Mouse (Mus musculus) left cerebral cortex, adult 8-10 months (tissue): Measurements from ENCODE around the gene B4galt2. TPM values are rescaled to one million over a fixed set of nuclear protein-coding genes. Genes with fewer than 3 reads are reported as not detected.

Experiments used
- DNase-seq, 2 experiments: peaks; one replicate each; pipeline ENCODE4 v3.0.0; 2022; ENCODE audit warnings: low spot score in 2 of 2
- total RNA-seq, 4 experiments: library from RNA; stranded (reverse); gene quantifications; 2 replicates each; pipeline ENCODE4 v1.2.4; 2022

The B4galt2 gene
- total RNA-seq, 4 experiments from 2014 or later: 73.0 to 85.0 (median 79.7) TPM

DNA sequence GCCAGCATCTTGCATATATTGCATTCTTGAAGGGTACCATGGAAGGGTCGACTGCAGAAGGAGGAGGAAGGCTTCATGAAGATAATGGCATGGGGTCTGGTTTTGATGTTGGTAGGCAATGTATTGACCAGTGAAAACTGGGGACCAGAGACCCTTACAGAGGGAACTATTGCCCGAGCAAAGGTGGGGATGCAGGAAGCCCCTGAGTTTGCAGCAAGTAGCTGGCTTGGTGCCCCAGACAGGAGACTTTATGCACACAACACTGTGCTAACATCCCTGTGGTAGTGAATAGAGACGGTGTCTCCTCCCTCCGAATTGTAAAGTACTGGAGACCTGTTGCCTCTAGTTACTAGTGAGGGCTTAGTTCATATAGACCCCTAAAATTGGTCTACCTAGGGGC lies 46.0 kb downstream of the B4galt2 start:
- DNase-seq: no peak

DNA sequence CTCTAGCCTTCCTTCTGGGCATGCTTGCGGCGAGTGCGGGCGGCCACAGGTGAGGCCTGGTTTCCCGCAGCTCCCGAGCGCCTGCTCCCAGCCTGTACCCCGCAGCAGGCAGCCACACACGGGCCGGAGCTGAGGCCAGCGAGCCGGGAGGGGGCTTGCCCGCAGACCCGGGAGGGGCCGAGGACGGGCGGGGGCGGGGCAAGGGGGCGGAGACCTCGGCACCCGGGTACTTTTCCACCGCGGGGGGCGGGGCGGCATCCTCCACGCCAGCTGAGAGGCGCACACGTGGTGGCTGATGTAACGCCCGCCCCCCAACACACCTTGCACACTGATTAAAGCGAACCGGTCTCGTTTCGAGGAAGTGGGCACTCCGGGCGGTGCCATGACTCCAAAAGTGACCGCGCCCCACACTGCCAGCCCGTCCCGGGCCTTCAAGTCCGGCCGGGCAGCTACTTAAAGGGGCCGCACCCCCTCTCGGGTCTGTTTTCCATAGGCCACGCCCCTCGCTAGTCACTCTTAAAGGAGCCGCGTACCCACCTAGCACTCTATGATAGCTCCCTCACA lies 47.0 kb downstream of the B4galt2 start:
- peak; percentile 86 to 87 for DNase-seq

DNA sequence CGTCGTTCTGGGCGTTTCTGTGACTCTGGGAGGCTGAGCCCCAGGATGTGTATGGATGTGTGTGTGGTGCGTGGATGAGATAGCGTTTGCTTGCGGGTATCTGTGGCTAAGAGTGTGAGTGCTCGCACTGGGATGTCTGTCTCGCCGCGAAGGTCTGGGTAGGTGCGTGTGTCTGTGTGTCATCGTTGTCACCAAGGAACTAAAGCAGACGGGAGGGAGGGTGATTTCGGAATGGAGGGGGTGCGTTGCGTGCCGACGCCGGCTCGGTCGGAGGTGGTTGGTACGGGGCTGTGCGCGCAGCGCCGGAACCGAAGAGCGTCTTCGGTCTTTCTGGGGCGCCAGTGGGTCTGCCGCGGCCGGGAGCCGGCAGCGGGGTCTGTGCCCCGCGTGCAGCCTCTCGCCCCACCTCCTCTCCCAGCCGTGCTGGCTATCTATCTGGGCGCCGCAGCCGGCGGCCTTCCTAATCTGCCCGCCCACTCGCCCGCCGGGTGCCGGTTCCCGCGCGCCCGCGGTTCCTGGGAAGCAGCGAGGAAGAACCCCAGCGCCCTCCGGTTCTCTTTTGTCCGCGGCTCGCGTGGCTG lies 47.7 kb downstream of the B4galt2 start:
- DNase-seq: peak; percentile 52 to 66

DNA sequence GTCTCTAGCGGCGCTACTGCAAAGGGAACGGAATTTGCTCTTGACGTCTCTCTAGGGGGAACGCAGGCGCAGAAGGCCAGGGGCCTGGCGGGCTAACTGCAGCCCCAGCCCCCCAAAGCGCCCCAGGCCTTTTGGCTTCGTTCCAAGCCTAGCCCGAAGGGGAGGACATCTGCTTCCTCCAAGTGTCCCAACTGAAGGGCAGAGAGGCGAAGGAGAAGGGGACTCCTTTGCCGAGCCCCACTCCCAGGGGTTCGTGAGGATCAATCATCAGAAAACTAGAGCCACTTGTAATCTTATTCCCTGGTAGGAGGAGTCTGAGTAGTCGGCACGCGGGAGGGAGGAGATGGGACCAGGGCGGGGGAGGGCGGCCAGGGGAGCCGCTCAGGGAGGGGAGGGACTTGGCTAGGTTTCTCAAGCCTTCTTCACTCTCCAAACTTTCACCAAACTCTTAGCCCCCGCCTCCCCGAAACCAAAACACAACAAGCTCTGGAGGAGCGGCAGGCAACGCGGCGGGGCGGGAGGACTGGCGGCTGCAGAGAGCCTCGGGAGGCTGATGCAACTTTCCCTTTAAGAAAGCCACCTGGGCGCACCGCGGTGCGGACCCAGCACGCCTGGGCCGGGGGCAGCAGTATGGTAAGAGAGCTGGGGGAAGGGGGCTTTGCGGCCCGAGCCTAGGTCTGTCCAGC lies 48.3 kb downstream of the B4galt2 start:
- peak in 1 of 2 experiments; percentile 51 for DNase-seq

DNA sequence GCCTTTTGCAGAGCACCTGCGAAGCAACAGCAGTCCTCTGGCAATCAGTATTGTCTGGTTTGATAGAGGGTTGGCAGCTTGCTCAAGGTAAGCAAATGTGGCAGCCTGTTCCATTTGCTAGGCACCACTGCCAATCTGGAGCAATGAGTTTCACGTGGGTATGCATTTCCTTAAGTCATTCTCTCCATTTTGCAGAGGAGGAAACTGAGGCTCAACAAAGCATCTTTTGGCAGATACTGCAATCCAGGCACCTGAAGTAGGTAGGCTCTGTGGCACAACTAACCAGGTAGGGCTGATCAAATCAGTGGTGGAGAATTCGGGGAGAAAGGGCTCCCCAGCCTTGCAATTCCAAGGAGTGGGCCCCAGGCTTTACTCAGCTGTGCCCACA lies 48.8 kb downstream of the B4galt2 start, which contains the start of gene Slc6a9:
Gene Slc6a9 (plus strand): TSS at position 50 of the 388 bp plus-strand sequence.
- no peak for DNase-seq

DNA sequence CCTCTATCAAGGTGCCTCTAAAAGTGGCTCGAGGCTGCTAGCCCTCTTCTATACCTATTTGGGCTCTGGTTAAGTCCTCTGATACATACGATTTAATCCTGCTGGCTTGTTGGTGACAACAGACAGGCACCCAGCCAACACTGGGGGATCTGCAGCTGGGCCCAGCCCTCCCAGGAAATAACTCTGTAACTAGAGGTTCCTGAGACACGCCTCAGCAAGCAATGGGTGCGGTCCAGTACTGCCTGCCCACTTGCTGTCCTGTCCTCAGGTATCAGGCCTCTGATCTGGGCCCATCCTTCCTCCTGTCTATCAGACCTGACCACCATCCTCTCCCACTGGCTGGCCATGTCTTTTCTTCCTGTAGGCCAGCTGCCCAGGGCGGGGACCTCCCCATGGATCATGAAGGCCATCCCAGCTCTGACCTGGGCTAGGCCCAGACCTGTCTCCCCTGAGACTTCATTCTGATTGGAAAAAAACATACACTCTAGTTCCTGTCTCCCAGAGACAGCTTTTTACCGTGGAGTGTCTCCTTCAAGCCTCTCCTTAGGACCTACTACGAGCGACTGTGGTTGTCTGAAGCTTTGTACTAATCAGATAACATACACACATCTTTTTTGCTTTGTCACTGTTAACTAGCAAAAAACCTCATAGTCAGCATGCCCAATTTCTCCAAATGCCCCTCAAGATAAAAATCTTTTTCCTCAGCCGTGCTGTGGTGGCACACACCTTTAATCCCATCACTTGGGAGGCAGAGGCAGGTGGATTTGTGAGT lies 51.2 kb downstream of the B4galt2 start:
- no peak for DNase-seq

DNA sequence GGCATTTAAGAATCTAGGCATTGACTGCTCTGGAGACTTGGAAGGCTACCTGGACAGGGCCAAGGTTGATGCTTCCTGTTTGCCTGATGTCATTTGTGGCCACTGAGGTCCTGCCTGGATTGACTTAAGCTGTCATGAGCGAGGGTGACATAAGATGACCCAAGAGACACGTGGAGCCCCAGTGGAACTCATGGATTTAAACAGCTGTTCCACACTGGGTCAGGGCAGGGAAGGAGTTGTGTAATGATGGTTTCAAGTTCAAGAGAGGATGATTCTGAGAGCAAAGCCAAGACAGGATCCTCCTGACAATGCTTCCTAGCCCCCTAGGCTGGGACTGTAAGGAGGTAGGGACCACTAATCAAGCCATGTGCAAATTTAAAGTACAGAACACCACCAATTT lies 51.8 kb downstream of the B4galt2 start:
- DNase-seq: no peak

DNA sequence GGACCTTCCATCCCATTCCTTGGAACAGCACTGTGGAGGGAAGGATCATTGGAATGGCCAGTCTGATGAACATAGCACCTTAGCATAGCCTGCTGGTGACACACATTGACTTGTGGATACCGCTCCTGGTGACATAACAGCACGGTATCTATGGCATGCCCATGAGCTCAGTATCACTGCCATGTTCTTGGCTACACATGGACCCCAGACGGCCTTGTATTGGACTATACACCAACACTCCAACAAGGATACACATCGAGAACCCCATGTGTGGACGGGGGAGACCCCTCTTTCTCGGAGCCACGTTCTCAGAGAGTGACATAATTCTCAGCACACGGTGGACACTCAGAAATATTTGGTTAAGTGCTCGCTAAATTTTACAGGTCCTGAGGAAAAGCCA lies 52.5 kb downstream of the B4galt2 start:
- DNase-seq: no peak

DNA sequence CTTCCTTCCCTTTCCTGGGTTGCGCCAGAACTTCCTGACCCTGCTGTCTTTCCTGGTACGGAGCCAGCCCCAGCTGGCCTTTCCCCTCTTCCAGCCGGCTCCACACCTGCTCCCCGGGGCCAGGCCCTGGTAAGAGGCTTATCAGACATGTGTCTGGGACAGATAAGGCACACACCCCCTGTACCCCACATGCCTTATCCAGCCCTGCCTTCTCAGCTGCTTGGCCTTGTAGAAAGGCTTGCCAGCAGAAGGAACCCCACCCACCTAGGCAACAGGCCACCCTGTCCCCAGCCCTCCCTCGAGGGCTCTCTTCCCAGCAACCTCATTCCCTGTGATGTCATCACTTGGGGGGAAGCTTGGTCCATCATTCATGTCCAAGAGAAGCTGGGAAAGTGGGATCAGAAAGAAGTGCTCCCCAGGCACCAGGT lies 53.1 kb downstream of the B4galt2 start:
- DNase-seq: no peak

DNA sequence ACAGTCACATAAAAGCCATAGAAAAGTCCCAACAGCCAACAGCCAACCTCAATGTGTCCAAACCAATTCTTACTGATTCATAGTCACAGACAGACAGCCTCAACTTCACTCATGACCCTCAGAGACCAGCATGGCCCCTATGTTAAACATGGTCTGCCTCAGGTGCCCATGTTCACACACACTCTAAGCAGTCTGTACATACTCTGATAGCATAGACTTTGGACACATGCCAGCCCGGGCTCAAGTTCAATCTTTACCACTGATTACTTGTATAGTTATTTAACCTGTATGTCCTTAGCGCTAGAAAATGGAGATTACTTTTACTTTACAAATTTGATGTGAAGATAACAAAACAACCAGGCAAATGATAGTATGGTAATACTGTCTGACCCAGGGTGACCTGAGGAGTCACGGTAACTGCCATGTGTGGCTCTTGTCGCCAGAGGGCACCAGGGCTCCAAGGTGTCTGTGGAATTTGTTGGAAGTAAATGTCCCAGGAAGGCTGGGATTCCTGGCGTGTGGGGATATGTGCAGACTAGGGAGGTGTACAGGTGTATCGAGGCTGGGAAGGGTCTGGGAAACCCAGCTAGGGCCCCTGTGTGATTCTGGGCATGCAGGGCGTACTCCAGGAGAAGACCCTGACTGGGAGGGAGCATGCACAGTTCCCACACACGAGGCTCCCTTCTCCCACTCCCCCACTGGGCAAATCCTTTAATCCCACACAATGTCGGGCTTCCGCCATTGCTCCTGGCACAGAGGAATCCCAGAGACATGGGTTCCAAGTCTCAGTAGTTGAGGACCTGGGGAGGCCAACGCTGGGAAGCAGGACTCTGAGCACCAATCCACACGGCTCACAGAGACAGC lies 53.8 kb downstream of the B4galt2 start:
- DNase-seq: peak in 1 of 2 experiments; percentile 56

DNA sequence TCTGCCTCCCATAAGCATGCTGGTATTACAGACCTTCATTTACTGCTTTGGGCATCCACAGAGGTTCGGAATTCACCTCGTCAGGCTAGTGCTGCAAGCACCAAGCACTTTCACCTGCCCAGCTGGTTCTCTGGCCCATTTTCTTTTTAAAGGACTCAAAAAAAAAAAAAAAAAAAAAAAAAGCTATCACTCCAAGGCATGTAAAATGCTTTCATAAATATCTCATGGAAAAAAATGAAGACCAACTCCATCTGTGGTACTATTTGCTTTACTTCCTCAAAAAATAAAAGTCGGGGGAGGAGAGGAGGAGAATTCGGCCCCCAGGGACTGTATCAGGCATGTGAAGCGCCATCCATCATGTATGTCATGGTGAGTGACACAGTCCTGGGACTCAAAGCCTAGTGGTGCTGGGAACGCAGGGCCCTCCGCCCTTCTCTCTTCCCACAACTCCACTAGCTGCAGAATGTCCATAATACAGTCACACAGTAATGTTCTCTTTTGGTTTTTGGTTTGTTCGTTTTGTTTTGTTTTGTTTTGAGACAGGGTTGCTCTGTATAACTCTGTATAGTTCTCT lies 54.6 kb downstream of the B4galt2 start:
- no peak for DNase-seq

Other genes with a start within 250 kb of the B4galt2 start
- gene Dmap1, start 201.2 kb downstream of the B4galt2 start, total RNA-seq: 10 to 100 TPM; 39.4 to 44.3 (median 41.7) TPM
- gene Gm12845, start 159.1 kb downstream of the B4galt2 start, total RNA-seq: not detected
- gene Klf17, start 117.8 kb downstream of the B4galt2 start, total RNA-seq: not detected
- gene Slc6a9, start 49.0 kb downstream of the B4galt2 start, total RNA-seq: 10 to 100 TPM; 56.1 to 61.2 (median 58.5) TPM
- under 1 TPM; 0.33 to 0.94 (median 0.67) TPM for gene Ccdc24, start 10.9 kb downstream of the B4galt2 start, total RNA-seq
- gene Atp6v0b, start 3.8 kb upstream of the B4galt2 start, total RNA-seq: 100 to 1,000 TPM; 386 to 441 (median 416) TPM
- 10 to 100 TPM in 2 of 4 experiments, 1 to 10 TPM in 2; 9.5 to 12.0 (median 10.7) TPM for gene Dph2, start 8.5 kb upstream of the B4galt2 start, total RNA-seq
- gene Ipo13, start 31.5 kb upstream of the B4galt2 start, total RNA-seq: 100 to 1,000 TPM; 122 to 133 (median 124) TPM
- gene Artn, start 46.3 kb upstream of the B4galt2 start, total RNA-seq: 1 to 10 TPM; 2.1 to 3.4 (median 2.4) TPM